Mouse (Mus musculus) brain, embryonic 14.5 days (tissue): ENCODE measurements around the gene Ankdd1b.

Experiments used
- CTCF ChIP-seq: fragments of 200-500 bp; IDR thresholded peaks from 2 replicates; pipeline ENCODE4 v1.5.1; 2012; ENCODE audit warnings: inconsistent platforms, mild to moderate bottlenecking, moderate library complexity, borderline replicate concordance; ENCODE audit not compliant: insufficient read depth, insufficient read length; ENCODE audit errors: extremely low read depth
- POLR2A ChIP-seq: fragments of 200-500 bp; IDR thresholded peaks from 2 replicates; pipeline ENCODE4 v1.6.1; 2012; ENCODE audit warnings: mild to moderate bottlenecking, inconsistent platforms, borderline replicate concordance; ENCODE audit not compliant: poor library complexity, insufficient read depth, insufficient read length, severe bottlenecking; ENCODE audit errors: extremely low read depth

- TF ChIP-seq CTCF (no peak), POLR2A (no peak)
Observed at GRCm38 (mm10) chr13:96487968-96488367, 17.0 kb upstream of the Ankdd1b start.
